Mouse (Mus musculus): ENCODE measurements around the gene Cwf19l1. TPM values are rescaled to one million over a fixed set of nuclear protein-coding genes. Genes with fewer than 3 reads are reported as not detected.

The Cwf19l1 gene
- polyA plus RNA-seq, 1 experiment from 2014 or later, result 10.7 TPM

DNA sequence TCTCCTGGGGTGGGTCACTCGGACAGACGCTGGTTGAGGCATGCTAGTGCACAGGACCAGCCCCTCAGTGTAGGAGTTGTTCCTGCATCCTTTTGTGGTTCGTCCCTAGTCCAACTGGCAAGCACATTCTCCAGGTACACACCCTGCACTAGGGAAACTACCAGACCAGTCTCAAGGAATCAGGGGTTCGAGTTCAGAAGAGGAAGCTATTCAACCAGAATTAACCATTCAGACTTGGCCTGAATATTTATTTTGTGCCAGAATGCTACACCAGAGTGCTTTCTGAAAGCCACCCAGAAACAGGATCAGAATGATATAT lies 65.8 kb downstream of the Cwf19l1 start:
- WGBS, result 7% methylated on average over 4 of the region's 4 CpGs
- H3K36me3 ChIP-seq (ENCODE audit: control insufficient read depth, insufficient read depth), result peaks cover 10% of the 10 kb centered on the region; the same call in 1 of the 2 replicates
- no peak for ATAC-seq
- H3K4me2 ChIP-seq (replicated peaks; ENCODE audit: low read depth), result peak overlapping the region; percentile 88
- peak overlapping the region; percentile 68 for H3K4me3 ChIP-seq (ENCODE audit: low read depth, low read length)
- no peaks in the 10 kb centered on the region for H3K9me3 ChIP-seq (ENCODE audit: control insufficient read depth)
- H3K9ac ChIP-seq (ENCODE audit: low read depth, low read length), result peak overlapping the region; percentile 60
- no peaks in the 10 kb centered on the region for H3K27me3 ChIP-seq (replicated peaks; ENCODE audit: control insufficient read depth, insufficient read depth, low read length)
- TF ChIP-seq CTCF (IDR thresholded peaks at IDR 0.05; ENCODE audit: low read depth), result no peak
- H3K4me1 ChIP-seq (replicated peaks; ENCODE audit: control insufficient read depth, insufficient read depth, low read length), result 0 out of 2 replicates have a peak, but pooled peaks cover 4% of the 10 kb centered on the region
- H3K27ac ChIP-seq (ENCODE audit: low read depth, low read length), result peak overlapping the region; percentile 77; the same call in 1 of the 2 replicates

DNA sequence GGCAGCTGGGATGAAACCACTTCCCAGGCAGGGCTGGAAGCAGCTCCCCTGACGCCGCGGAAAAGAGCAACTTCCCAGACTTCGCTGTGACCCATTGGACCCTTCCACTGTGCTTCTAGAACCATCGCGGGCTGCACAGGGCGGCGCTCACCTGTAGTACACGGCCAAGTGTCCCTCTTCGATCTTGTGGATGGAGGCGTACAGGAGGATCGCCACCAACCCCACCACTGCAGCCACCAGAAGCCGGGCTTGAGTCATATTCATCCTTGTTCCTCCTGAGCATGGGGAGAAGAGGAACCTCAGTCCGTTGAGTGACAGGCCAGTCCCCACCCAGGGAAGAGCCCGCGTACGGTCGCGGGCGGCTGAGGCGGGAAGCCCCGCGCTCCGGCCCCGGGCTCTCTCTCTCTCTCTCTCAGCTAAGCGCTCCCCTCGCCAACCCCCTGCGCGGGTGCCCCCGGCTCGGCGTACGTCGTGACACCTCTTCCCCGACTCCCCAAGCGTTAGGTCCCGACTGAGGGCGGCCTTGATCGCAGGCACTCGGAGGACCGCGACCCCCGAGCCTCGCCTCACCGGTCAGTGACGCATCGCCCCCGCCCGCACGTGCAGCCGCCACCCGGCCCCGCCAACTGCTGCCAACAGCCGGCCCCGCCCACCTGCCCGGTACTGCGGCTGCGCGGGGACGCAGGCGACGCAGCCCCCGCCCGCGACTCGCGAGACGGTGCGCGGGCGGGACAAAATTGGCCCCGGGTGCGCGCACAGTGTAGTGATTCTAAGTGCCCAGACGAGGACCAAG lies 66.4 kb downstream of the Cwf19l1 start, which contains the start of gene Erlin1:
Gene Erlin1, minus strand, starts transcription at position 665 of the 793 bp plus-strand sequence.
- H3K4me3 ChIP-seq (ENCODE audit: low read depth, low read length), result peak within 1 kb of the TSS; percentile 68
- peak within 1 kb of the TSS; percentile 77 for H3K27ac ChIP-seq (ENCODE audit: low read depth, low read length)
- H3K4me1 ChIP-seq (replicated peaks; ENCODE audit: control insufficient read depth, insufficient read depth, low read length), result 0 out of 2 replicates have a peak, but pooled peaks cover 4% of the 10 kb centered on the region
- no peaks in the 10 kb centered on the region for H3K9me3 ChIP-seq (ENCODE audit: control insufficient read depth)
- H3K27me3 ChIP-seq (replicated peaks; ENCODE audit: control insufficient read depth, insufficient read depth, low read length), result no peaks in the 10 kb centered on the region
- WGBS, result under 1% methylated on average over 75 of the region's 75 CpGs
- H3K36me3 ChIP-seq (ENCODE audit: control insufficient read depth, insufficient read depth), result peaks cover 8% of the 10 kb centered on the region; the same call in 1 of the 2 replicates
- H3K9ac ChIP-seq (ENCODE audit: low read depth, low read length), result peak within 1 kb of the TSS; percentile 60
- TF ChIP-seq CTCF (IDR thresholded peaks at IDR 0.05; ENCODE audit: low read depth), result no peak
- peak; percentile 67 for ATAC-seq
- peak within 1 kb of the TSS; percentile 88 for H3K4me2 ChIP-seq (replicated peaks; ENCODE audit: low read depth)

DNA sequence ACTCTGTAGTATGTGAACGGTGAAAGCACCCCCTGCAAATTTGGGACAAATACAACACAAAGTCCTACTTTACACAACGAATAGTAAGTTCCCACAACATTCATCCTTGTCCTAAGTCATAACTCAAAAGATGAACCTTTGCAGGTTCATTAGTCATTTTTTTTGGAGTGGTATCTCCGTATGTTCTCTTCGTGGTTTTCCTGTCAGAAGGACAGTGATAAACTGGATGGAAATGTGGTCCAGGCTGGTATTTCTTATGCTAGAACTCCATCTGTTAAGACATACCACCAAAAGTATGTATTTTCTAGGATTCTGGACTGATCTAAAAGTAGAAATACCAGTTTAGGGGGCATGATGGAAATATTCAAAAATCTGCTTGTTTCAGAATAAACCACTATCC lies 67.4 kb downstream of the Cwf19l1 start:
- H3K9ac ChIP-seq (ENCODE audit: low read depth, low read length), result no peak overlapping the region
- ATAC-seq, result no peak
- H3K27ac ChIP-seq (ENCODE audit: low read depth, low read length), result no peak overlapping the region
- H3K4me1 ChIP-seq (replicated peaks; ENCODE audit: control insufficient read depth, insufficient read depth, low read length), result 0 out of 2 replicates have a peak, but pooled peaks cover 4% of the 10 kb centered on the region
- H3K36me3 ChIP-seq (ENCODE audit: control insufficient read depth, insufficient read depth), result peaks cover 8% of the 10 kb centered on the region; the same call in 1 of the 2 replicates
- H3K4me3 ChIP-seq (ENCODE audit: low read depth, low read length), result peak overlapping the region; percentile 68; the same call in 1 of the 2 replicates
- H3K9me3 ChIP-seq (ENCODE audit: control insufficient read depth), result no peaks in the 10 kb centered on the region
- no peaks in the 10 kb centered on the region for H3K27me3 ChIP-seq (replicated peaks; ENCODE audit: control insufficient read depth, insufficient read depth, low read length)
- 81% methylated on average over 4 of the region's 4 CpGs for WGBS
- H3K4me2 ChIP-seq (replicated peaks; ENCODE audit: low read depth), result peak overlapping the region; percentile 88
- no peak for TF ChIP-seq CTCF (IDR thresholded peaks at IDR 0.05; ENCODE audit: low read depth)

DNA sequence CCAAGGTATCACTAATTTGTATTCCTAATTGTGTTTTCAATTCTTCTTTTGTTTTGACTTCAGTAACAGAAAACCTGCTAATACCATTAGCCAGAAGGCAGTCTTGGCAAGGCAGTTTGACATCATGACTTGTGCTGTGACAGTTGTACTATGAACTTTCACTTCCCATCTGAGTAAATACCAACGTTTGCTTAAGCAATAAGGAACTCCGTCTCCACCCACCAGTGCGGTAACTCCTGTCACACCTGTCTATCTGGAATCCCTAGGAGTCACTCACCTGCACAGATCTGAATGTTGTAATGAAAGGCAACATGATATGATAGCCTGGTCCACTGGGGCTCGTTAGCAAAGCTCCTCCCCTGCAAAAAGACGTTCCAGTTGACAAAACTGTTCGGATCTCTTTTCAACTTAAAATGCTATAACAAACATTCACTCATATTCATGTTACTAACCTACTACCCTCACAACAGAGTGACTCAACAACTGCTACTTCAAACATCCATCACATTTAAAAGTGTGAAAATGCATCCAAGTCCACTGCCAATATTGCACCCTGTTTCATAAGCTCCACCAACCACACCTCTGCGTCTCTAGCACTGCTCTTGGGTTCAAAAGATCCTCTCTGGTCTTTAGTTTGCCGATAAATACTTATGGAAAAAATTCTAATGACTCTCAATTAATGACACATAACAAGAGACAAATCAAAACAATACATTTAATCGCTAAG lies 68.2 kb downstream of the Cwf19l1 start:
- Histone ChIP-seq H3K4me3 (ENCODE audit: low read depth, low read length) (no peak overlapping the region), H3K27me3 (replicated peaks; ENCODE audit: control insufficient read depth, insufficient read depth, low read length) (no peaks in the 10 kb centered on the region), H3K4me1 (replicated peaks; ENCODE audit: control insufficient read depth, insufficient read depth, low read length) (0 out of 2 replicates have a peak, but pooled peaks cover 4% of the 10 kb centered on the region), H3K9ac (ENCODE audit: low read depth, low read length) (no peak overlapping the region), H3K4me2 (replicated peaks; ENCODE audit: low read depth) (peak overlapping the region; percentile 37), H3K36me3 (ENCODE audit: control insufficient read depth, insufficient read depth) (peaks cover 8% of the 10 kb centered on the region; the same call in 1 of the 2 replicates), H3K9me3 (ENCODE audit: control insufficient read depth) (no peaks in the 10 kb centered on the region), H3K27ac (ENCODE audit: low read depth, low read length) (no peak overlapping the region)
- ATAC-seq, result peak; percentile 79
- TF ChIP-seq CTCF (IDR thresholded peaks at IDR 0.05; ENCODE audit: low read depth), result no peak
- 45% methylated on average over 9 of the region's 9 CpGs for WGBS

DNA sequence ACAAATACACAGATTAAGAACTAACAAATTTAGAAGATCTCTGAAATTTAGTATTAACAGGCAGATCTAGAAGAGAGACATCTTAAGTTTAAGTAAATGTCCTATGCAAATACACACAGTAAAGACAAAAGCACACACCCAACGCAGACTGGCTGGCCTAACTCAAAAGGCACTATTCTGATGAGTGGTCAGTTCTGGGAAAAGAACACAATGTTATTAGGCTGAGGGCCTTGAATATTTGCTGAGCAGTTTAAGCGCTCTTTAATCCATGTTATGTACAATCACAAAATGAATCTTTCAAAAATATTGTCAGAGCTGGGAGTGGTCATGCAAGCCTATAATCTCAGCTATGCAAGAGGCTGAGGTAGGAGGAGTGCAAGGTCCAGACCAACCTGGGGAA lies 70.9 kb downstream of the Cwf19l1 start:
- Histone ChIP-seq H3K27me3 (replicated peaks; ENCODE audit: control insufficient read depth, insufficient read depth, low read length) (no peaks in the 10 kb centered on the region), H3K27ac (ENCODE audit: low read depth, low read length) (peak overlapping the region; percentile 17; the same call in 1 of the 2 replicates), H3K4me2 (replicated peaks; ENCODE audit: low read depth) (no peak overlapping the region), H3K4me3 (ENCODE audit: low read depth, low read length) (no peak overlapping the region), H3K9ac (ENCODE audit: low read depth, low read length) (no peak overlapping the region), H3K36me3 (ENCODE audit: control insufficient read depth, insufficient read depth) (peaks cover 16% of the 10 kb centered on the region), H3K4me1 (replicated peaks; ENCODE audit: control insufficient read depth, insufficient read depth, low read length) (0 out of 2 replicates have a peak, but pooled peaks cover 4% of the 10 kb centered on the region), H3K9me3 (ENCODE audit: control insufficient read depth) (no peaks in the 10 kb centered on the region)
- 92% methylated on average over 2 of the region's 2 CpGs for WGBS
- ATAC-seq, result no peak
- TF ChIP-seq CTCF (IDR thresholded peaks at IDR 0.05; ENCODE audit: low read depth), result no peak

DNA sequence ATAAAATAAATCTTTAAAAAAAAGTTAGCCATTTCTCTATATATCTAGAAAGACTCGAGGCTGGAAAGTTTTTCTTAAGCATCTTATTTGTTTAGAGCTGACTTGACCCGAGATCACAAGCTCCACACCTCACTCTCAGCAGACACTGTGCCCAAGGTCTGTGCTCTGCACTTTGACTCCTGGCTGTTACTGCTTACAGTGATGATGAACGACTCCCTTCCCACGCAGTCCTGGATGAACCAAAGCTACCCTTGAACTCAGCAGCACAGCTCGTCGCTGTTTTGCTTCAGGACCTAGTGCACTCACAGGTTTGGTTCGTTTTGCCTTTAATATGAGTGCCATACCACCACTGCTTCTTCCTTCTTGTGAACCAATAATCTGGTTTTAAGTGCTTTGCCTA lies 71.9 kb downstream of the Cwf19l1 start:
- H3K36me3 ChIP-seq (ENCODE audit: control insufficient read depth, insufficient read depth), result peaks cover 25% of the 10 kb centered on the region
- no peak for TF ChIP-seq CTCF (IDR thresholded peaks at IDR 0.05; ENCODE audit: low read depth)
- H3K9me3 ChIP-seq (ENCODE audit: control insufficient read depth), result no peaks in the 10 kb centered on the region
- 0 out of 2 replicates have a peak overlapping the region, but pooled peaks have one; percentile 52 for H3K27ac ChIP-seq (ENCODE audit: low read depth, low read length)
- H3K27me3 ChIP-seq (replicated peaks; ENCODE audit: control insufficient read depth, insufficient read depth, low read length), result no peaks in the 10 kb centered on the region
- no peak overlapping the region for H3K4me3 ChIP-seq (ENCODE audit: low read depth, low read length)
- H3K4me1 ChIP-seq (replicated peaks; ENCODE audit: control insufficient read depth, insufficient read depth, low read length), result 0 out of 2 replicates have a peak, but pooled peaks cover 4% of the 10 kb centered on the region
- no peak overlapping the region for H3K4me2 ChIP-seq (replicated peaks; ENCODE audit: low read depth)
- ATAC-seq, result peak; percentile 77
- H3K9ac ChIP-seq (ENCODE audit: low read depth, low read length), result no peak overlapping the region
- 51% methylated on average over 7 of the region's 7 CpGs for WGBS

All from intestine, postnatal 0 days (tissue).